Mouse (Mus musculus) liver, embryonic 14.5 days (tissue): ENCODE measurements around the gene Hsd3b4. TPM values are rescaled to one million over a fixed set of nuclear protein-coding genes. Genes with fewer than 3 reads are reported as not detected.
"Not testable (repeated sequence)": the region's sequence is repeated elsewhere in the genome, so short reads cannot be mapped to it uniquely, and the experiment has no call there.

Experiments
- ATAC-seq: fragments of 200-750 bp; cut with Nextera tagmentation; 2 replicates; pipeline ENCODE4 v1.8.0; 2017; ENCODE audit warnings: moderate number of reproducible peaks, mild to moderate bottlenecking, moderate library complexity; ENCODE audit not compliant: insufficient read depth
- DNase-seq, 3 experiments: peaks; one replicate each; pipeline ENCODE4 v3.0.0-alpha.2; 2012 to 2013; ENCODE audit warnings: low read depth in 3 of 3, low spot score in 3 of 3
- H3K27ac ChIP-seq: fragments of 300-500 bp; sonication (generic); 2 replicates; pipeline ENCODE4 v1.5.1; 2014; ENCODE audit warnings: moderate library complexity, mild to moderate bottlenecking, control low read depth, inconsistent platforms
- H3K27me3 ChIP-seq: fragments of 300-500 bp; sonication (generic); 2 replicates; pipeline ENCODE4 v1.6.1; 2014; ENCODE audit warnings: mild to moderate bottlenecking, low read length, moderate library complexity; ENCODE audit not compliant: control insufficient read depth, insufficient read depth
- H3K36me3 ChIP-seq: fragments of 300-500 bp; sonication (generic); replicated peaks from 2 replicates; pipeline ENCODE4 v1.6.1; 2014; ENCODE audit warnings: low read depth; ENCODE audit not compliant: control insufficient read depth, insufficient read depth
- H3K4me1 ChIP-seq, 2 experiments: fragments of 200-500 bp in 1 of 2; fragments of 300-500 bp in 1 of 2; sonication (generic) in 1 of 2; replicated peaks; 2 replicates each; pipeline ENCODE4 v1.6.1; 2012 to 2014; ENCODE audit warnings: antibody characterized with exemption in 1 of 2, inconsistent platforms in 1 of 2, low read length in 1 of 2; ENCODE audit not compliant: control insufficient read depth in 2 of 2, insufficient read depth in 2 of 2
- H3K4me2 ChIP-seq: fragments of 300-500 bp; sonication (generic); 2 replicates; pipeline ENCODE4 v1.6.1; 2014; ENCODE audit warnings: low read depth, mild to moderate bottlenecking, control low read depth, moderate library complexity
- H3K4me3 ChIP-seq, 2 experiments: fragments of 200-500 bp in 1 of 2; fragments of 300-500 bp in 1 of 2; sonication (generic) in 1 of 2; 2 replicates each; pipeline ENCODE4 v1.5.1; 2012 to 2014; ENCODE audit warnings: low read depth in 2 of 2, low read length in 2 of 2, mild to moderate bottlenecking in 2 of 2, control low read depth in 1 of 2, inconsistent platforms in 1 of 2, moderate library complexity in 1 of 2; ENCODE audit not compliant: insufficient read depth in 1 of 2
- H3K9ac ChIP-seq: fragments of 300-500 bp; sonication (generic); replicated peaks from 2 replicates; pipeline ENCODE4 v1.6.1; 2014; ENCODE audit warnings: mild to moderate bottlenecking, control low read depth, moderate library complexity
- H3K9me3 ChIP-seq: fragments of 300-500 bp; sonication (generic); 2 replicates; pipeline ENCODE4 v1.6.1; 2016; ENCODE audit warnings: low read length, mixed read lengths; ENCODE audit not compliant: control insufficient read depth
- WGBS: fragments of 180-500 bp; shearing (Covaris S2); extraction: QIAGEN DNeasy Blood & Tissue Kit; methylation state at CpG from one replicate; pipeline ENCODE4 v1.1.7; 2014; ENCODE audit not compliant: insufficient replicate concordance; 5-methylcytosine and 5-hydroxymethylcytosine counted together
- polyA plus RNA-seq, 2 experiments: library from polyadenylated mRNA; depleted of rRNA in 1 of 2; stranded (reverse) in 1 of 2; unstranded in 1 of 2; fragments of >200 nt; fragmentation: Nextera tagmentation in 1 of 2; extraction: Ambion mirVana in 1 of 2; gene quantifications; 2 replicates each; pipeline versions ENCODE4 v1.2.1 to v1.2.3; 2012 to 2014

The Hsd3b4 gene
- polyA plus RNA-seq (2012; rRNA removed) (0.11 and 0.16 TPM in 2 replicates), polyA plus RNA-seq (2014; fragmentation: Nextera tagmentation; extraction: Ambion mirVana) (0.20 TPM in 1 of 2 replicates, not detected in the other)

DNA sequence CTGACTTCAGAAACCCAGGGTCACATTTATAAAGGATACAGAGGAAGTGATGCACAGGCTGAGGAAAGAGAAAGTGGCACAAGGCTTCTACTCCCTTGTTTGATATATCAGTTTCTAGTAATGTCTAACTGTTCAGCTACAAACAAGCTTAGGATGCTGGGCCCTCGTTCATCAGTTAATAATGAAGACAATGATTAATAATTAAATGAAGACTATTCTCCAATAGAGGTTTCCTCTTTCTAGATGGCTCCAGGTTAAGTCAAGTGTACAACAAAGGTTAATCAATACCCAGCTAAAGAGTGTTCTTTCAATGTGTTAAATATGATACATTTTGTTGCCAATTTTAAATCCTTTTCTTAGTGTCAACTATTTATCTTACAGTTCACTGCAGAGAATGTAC is at the start of gene Hsd3b4:
Hsd3b4 (minus strand) TSS at position 101 of the 400 bp plus-strand sequence.
- no CpG with 5 or more reads among the region's 1 CpGs for WGBS
- H3K27ac ChIP-seq, H3K9me3 ChIP-seq, H3K9ac ChIP-seq, H3K4me2 ChIP-seq, DNase-seq, H3K27me3 ChIP-seq, H3K4me3 ChIP-seq, ATAC-seq, H3K36me3 ChIP-seq, H3K4me1 ChIP-seq: not testable (repeated sequence)

DNA sequence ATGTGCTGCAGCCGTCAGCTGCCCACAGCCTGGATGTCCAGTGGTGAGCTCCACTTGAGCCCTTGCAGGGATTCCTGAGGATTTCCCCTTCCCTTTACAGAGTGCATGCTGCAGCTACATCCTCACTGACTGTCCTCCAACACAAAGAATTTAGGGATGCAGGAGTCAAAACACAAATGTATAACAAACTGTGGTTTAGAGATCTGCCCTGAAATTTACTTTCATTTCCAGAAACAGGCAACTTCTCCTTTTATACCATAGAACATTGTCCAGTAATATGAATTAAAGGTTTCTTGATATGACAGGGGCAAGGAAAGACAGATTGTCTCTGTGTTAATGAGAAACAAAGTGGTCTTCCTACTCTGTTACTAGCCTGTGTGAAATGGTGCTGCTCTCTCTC is 40.5 kb upstream of the Hsd3b4 start:
- not testable (repeated sequence) for H3K27ac ChIP-seq, DNase-seq, H3K9ac ChIP-seq, H3K9me3 ChIP-seq, H3K4me1 ChIP-seq, H3K36me3 ChIP-seq, H3K4me3 ChIP-seq, H3K27me3 ChIP-seq, H3K4me2 ChIP-seq, ATAC-seq
- WGBS = no CpG with 5 or more reads among the region's 1 CpGs

DNA sequence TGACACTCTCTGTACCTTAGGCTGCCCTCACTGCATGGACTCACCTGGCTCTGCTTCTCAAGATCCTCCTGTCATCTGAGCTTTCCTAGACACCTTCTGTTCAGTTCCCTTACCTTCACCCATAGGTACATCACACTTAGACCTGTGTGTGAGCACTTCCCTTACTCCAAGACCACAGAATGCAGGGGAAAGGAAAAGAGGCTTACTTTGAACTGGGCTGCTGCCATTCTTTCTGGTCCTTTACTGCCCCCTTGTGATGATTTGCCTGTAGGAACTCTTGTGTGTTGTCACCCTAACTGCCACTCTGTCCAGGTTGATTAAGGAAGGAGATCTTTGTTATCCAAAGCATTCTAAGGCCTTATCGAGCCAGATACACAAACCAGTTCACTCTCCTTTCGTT is 39.9 kb upstream of the Hsd3b4 start:
- DNase-seq, H3K27me3 ChIP-seq, H3K4me2 ChIP-seq, H3K4me3 ChIP-seq, H3K9ac ChIP-seq, H3K27ac ChIP-seq, H3K4me1 ChIP-seq, H3K36me3 ChIP-seq, H3K9me3 ChIP-seq: not testable (repeated sequence)
- no CpG with 5 or more reads among the region's 2 CpGs for WGBS
- ATAC-seq = 0 out of 2 replicates have a peak, but pooled peaks have one; percentile 13

DNA sequence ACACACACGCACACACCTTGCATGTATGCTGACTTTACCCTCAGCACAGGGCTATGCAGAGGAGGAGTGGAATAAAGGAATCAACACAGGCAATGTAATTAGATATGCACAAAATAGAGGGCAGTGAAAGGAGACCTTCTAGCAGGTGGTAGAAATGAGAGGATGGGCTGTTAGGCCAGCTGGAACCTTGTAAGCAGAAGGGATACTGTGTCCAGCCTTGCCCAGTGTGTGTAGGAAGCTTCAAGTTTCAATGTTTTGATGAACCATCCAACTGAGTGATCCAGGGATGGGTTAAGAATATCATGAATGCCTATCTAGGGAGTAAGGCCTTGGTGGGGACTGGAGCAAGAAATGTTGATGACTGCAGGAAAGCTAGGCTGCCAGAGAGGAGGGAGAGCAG is 38.2 kb upstream of the Hsd3b4 start:
- ATAC-seq, H3K4me2 ChIP-seq, H3K27ac ChIP-seq, H3K9ac ChIP-seq, H3K36me3 ChIP-seq, DNase-seq, H3K9me3 ChIP-seq, H3K4me3 ChIP-seq, H3K4me1 ChIP-seq, H3K27me3 ChIP-seq: not testable (repeated sequence)
- 50% methylated on average over 1 of the region's 1 CpGs for WGBS

DNA sequence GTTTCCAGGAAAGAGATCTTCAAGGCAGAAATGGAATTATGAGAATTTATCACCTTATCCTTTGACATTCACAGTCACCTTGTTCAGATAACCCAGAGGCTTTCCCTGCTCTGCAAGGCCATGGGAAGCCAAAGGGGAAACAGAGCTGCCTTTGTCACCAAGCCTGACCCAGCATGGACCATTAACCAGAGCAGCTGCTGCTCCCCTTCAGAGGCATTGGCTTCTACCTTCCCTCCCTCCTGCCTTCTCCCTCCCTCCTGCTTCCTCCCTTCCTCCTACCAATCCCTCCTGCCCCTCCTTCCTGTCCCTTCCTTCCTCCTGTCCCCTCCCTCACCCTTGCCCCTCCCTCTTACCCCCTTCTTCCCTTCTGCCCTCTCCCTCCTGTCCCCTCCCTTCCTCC is 37.3 kb upstream of the Hsd3b4 start:
- not testable (repeated sequence) for H3K36me3 ChIP-seq, H3K4me1 ChIP-seq, H3K9ac ChIP-seq, H3K27me3 ChIP-seq, H3K27ac ChIP-seq, H3K9me3 ChIP-seq, H3K4me3 ChIP-seq, DNase-seq, H3K4me2 ChIP-seq, ATAC-seq

DNA sequence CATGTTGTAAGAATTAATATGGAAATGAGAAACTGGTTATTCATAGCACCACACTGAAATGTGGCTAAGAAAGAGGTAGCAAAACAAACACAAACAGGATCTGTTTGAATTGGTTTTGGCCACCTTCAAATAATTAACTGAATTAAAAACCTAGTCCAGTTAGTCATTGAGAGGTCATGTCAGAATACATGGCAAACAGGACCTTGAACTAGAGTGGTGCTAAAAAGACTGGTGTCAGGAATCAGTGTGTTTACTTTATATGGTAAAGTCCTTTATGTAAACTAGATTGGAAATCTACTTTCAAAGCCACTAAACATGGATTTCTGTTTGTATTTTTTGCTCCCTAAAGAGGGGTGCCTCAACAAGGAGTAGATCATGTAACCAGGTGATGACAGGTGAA is 14.7 kb upstream of the Hsd3b4 start:
- H3K27ac ChIP-seq, DNase-seq, H3K9me3 ChIP-seq, H3K4me3 ChIP-seq, H3K4me2 ChIP-seq, H3K27me3 ChIP-seq, H3K36me3 ChIP-seq, H3K4me1 ChIP-seq, H3K9ac ChIP-seq, ATAC-seq: not testable (repeated sequence)

DNA sequence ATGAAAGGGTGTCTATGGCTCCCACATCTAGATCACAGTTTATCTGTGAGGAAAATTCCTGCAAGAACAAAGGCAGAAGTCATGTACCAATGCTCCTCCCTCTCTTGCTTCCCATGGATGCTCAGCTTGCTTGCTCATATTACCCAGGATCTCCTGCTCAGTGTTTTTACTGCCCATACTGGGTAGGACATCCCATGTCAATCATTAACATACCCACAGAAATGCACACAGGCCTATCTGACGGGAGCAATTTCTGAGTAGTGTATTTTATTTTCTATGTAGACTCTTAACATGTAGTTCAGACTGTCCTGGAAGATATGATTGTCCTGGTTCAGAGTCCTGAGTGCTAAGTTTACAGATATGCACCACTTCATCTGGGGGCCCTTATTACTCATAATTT is 14.2 kb upstream of the Hsd3b4 start:
- DNase-seq, ATAC-seq, H3K27me3 ChIP-seq, H3K9me3 ChIP-seq, H3K4me2 ChIP-seq, H3K9ac ChIP-seq, H3K36me3 ChIP-seq, H3K4me1 ChIP-seq, H3K4me3 ChIP-seq, H3K27ac ChIP-seq: not testable (repeated sequence)
- no CpG with 5 or more reads among the region's 1 CpGs for WGBS

DNA sequence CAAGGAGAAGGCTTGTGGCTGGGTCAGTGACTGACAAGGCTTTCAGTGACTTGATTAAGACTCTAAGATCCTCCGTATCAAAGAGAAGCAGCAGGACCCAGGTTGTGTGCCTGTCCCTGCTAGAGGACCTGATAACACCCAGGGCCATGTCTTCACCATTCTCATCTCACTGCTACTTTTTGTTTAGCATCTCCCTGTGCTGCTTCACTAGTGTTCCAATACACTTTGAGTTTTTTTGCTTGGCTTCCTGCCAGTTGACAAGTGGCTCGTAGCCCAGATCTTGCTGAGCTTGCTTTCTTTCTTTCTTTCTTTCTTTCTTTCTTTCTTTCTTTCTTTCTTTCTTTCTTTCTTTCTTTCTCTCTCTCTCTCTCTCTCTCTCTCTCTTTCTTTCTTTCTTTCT is 12.5 kb upstream of the Hsd3b4 start:
- ATAC-seq, H3K4me3 ChIP-seq, H3K27ac ChIP-seq, H3K9me3 ChIP-seq, H3K27me3 ChIP-seq, H3K4me1 ChIP-seq, H3K4me2 ChIP-seq, DNase-seq, H3K9ac ChIP-seq, H3K36me3 ChIP-seq: not testable (repeated sequence)
- no CpG with 5 or more reads among the region's 2 CpGs for WGBS
